Mouse (Mus musculus) mesoderm, embryonic 11.5 days (tissue): Measurements from ENCODE around the gene Cwc27.
A peak's percentile ranks its signal among the peaks of the same experiment; 100 is the strongest.

Source experiments
- DNase-seq: peaks from one replicate; pipeline ENCODE4 v3.0.0-alpha.2; 2012; ENCODE audit warnings: low read depth, low spot score

Cwc27 gene

DNA sequence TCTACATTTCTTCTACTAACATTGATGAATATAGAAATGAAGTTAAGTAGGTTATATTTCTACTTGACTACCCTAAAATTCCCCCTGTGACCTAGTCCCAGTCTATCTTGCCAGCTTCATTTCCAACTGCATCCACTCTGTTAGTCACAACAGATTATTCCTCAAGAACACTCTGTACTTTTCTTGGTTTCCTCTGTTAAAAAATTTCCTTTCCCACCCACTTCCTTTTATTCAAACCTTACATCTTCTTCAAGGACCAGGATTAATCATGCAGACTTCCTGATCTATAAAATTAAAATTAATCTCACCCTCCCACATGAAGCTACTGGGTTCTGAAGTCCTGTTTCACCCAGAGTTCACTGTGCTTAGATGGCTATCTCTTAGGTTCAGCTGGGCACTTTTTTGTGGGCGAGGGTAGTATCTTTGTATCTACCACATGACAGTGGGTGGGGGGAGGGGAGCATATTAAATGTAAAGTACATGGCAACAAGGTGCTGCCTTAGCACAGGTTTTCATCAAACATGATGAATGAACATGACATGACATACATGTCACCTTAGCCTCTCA lies 37.8 kb downstream of the Cwc27 start:
- no peak for DNase-seq

GRCm38 (mm10) chr13:104763193-104763592 lies 53.7 kb downstream of the Cwc27 start:
- DNase-seq = no peak

GRCm38 (mm10) chr13:104762401-104762800 lies 54.5 kb downstream of the Cwc27 start:
- no peak for DNase-seq

GRCm38 (mm10) chr13:104759381-104759780 lies 57.6 kb downstream of the Cwc27 start:
- DNase-seq = no peak

DNA sequence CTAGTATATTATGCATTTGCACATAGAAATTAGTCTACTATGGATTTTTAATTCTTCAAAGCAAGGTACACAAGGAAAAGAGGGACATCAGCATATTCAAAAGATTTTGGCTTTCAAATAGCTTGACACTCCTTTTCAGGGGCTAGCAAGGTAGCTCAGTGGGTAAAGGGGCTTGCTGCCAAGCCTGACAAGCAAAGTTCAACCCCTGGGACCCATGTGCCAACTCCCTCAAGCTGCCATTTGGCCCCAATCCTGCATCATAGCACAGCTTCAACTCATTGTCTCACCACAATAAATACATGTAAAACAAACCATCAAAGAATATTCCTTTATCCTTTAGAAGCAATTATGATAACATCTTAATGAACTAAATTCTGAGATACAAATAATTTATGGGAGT lies 69.9 kb downstream of the Cwc27 start:
- no peak for DNase-seq

DNA sequence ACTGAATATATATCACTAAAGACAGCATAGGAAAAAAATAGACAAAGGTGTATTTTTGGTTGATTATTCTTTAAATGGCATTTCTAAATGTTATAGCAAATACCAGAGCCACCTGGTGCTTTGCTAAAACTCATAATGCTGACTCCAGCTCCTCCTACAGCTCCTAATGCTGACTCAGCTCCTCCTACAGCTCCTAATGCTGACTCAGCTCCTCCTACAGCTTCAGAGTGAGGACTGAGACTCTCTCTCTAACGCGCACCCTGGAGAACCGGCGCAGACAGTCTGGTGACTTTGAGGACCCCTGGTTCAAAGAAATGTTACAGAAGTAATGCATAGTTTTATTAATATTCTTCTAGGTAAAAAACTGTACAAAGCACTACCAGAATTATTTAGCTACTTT lies 74.1 kb downstream of the Cwc27 start:
- peak; percentile 83 for DNase-seq

DNA sequence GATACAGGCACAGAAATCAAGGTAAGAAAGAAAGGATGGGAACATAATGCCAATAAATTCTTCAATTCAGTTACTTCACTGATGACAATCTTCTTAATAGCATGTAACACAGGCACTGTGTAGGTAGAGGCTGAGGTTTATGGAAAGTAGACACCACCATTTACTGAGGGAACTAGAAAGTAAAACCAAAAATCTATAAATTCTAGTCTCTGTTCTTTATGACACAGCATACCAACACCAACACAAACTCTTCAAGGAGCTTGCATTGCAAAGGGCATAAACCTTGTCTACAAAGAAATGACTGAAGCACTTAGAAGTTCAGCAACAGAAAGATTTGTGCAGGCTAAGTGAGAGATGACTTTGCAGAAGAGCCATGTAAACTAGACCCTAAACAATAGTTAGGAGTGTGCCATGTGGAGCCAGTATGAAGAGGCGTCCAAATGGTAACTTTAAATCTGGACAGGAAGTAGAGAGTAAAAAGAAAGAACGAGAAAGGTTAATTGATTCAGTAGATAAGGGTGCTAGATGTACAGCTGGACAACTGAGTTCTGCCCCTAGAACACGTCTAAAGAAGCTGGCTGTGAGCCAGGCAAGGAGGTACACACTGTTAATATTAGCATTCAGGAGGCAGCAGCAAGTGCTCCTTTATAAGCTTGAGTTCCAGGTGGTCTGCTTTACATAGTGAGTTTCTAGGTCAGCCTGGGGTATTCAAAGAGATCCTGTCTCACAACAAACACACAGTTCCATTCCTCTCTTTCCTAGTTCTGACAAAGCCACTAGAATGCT lies 87.5 kb downstream of the Cwc27 start:
- DNase-seq = no peak

GRCm38 (mm10) chr13:104727681-104728080 lies 89.3 kb downstream of the Cwc27 start:
- DNase-seq = no peak

GRCm38 (mm10) chr13:104720133-104720532 lies 96.8 kb downstream of the Cwc27 start:
- no peak for DNase-seq

GRCm38 (mm10) chr13:104694612-104695355 lies 122.2 kb downstream of the Cwc27 start:
- peak; percentile 56 for DNase-seq

DNA sequence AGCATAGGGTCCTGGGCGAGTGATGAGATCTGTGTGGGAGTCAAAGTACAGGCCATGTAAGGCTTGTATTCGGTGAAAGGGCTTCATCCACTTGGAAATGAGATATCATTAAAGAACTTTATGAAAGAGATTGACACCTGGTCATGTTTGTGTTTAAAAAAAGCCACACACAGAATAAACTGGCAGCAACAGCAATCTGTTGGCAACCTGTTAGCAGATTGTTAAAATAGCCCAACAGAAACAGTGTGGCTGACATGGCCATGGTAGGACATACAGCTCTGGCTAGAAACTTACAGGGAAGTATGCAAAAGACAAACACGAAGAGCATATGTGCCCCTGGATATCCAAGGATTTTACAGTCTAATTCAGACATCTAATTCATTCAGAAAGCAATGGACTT lies 124.2 kb downstream of the Cwc27 start:
- DNase-seq = no peak

DNA sequence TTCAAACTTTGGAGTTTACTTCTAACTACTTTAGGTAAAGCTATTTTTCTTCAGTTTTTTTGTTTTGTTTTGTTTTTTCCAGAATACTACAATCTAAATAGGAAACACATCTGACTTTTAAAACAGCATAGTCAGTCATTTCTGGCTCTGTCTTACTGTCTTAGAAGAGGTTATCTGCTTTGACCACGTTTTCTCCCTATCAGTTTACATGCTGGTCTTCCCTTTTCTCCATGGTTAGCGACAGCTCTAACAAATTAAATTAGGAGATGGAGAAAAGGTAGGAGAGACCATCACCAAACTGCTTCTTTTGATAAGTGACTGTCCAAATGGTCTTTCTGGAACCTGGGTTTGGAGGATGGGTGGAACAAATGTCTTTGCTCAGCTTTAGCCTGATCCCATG lies 131.4 kb downstream of the Cwc27 start:
- DNase-seq = no peak

DNA sequence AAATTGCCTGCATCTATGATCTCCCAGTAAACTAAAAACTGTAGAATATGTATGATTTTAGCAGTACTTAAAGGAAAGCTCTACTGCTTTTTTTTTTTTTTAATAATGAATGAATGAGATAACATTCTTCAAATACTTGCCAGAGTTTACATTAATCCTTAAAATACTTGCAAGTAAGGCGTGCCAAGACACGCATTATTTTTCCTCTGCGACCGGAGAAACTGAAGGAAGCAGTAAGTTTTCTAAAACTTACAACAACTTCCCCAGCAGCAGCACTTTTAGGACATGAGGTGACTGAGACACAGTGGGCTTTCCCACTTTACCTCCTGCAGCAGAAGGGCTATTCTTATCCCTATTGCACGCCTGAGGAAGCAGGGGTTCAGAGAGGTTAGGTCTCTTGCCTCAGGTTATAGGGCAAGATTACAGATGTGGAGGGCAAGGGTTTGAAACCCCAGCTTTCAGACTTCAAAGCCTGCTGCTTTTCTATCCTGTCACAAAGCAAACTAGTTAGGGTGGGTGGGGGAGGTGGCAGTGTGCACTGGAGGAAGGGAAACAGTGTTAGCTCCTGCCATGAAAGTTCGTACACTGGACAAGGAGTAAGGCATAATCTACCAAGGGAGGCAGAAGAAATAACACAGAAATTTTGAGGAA lies 132.5 kb downstream of the Cwc27 start:
- DNase-seq = no peak

GRCm38 (mm10) chr13:104681212-104681611 lies 135.7 kb downstream of the Cwc27 start:
- no peak for DNase-seq

GRCm38 (mm10) chr13:104661188-104661587 lies 155.8 kb downstream of the Cwc27 start:
- DNase-seq = no peak

GRCm38 (mm10) chr13:104660042-104660680 lies 156.8 kb downstream of the Cwc27 start:
- DNase-seq = no peak

DNA sequence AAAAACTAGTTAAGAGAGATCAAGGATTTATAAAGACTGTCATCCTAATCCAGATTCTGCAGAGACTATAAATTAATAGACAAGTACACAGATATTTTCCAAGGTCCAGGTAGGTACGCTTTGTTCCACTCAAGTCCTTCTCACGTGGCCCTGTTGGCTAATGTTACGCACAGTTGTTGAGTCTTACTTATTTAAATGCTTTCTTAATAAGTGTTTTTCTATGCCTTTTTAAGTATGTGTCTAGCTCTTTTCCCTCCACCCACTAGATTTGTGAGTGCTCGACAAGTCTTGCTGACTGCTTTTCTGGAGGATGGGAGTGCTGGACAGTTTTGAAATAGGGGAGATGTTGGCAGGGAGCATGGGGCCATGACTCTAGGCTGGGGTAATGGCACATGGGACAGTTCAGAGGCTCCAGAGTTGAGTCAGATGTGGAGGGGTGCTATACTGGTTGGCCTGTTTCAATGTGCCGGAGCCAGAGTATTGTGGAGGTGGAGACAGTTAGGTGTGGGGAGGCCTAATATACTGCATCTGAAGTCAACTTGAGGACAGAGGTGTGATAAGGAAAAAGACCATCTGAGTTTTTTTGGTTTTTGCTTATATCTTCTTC lies 160.2 kb downstream of the Cwc27 start:
- DNase-seq = no peak

GRCm38 (mm10) chr13:104655137-104655536 lies 161.8 kb downstream of the Cwc27 start:
- no peak for DNase-seq

GRCm38 (mm10) chr13:104651763-104652162 lies 165.2 kb downstream of the Cwc27 start:
- no peak for DNase-seq

GRCm38 (mm10) chr13:104650654-104651053 lies 166.3 kb downstream of the Cwc27 start:
- no peak for DNase-seq

DNA sequence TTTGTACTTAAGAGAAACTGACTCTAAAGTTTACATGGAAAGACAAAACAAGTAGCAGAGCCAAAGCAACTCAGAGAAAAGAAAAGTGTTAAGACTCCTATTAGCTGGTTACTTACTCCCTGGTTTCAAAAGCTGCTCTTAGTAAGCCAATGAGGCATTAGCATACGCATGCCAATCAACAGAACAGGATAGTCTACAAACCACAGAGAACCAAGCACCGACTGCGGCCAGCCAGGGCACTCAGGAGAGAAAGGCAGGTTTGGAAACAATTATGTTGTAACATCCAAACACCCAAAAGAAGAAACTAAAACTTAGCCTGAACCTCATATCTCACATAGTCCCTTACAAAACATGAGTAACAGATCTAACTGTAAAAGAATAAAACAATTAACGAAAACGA lies 166.8 kb downstream of the Cwc27 start:
- no peak for DNase-seq
